Mouse (Mus musculus) R1 (cell line): ENCODE results near the gene Pgls.

ENCODE experiments used
- DNase-seq: peaks from one replicate; pipeline ENCODE4 v3.0.0-alpha.2; 2018; ENCODE audit warnings: low read depth, low spot score

Gene Pgls

GRCm38 (mm10) chr8:71637149-71638095, 45.4 kb downstream of the Pgls start:
- no peak for DNase-seq

DNA sequence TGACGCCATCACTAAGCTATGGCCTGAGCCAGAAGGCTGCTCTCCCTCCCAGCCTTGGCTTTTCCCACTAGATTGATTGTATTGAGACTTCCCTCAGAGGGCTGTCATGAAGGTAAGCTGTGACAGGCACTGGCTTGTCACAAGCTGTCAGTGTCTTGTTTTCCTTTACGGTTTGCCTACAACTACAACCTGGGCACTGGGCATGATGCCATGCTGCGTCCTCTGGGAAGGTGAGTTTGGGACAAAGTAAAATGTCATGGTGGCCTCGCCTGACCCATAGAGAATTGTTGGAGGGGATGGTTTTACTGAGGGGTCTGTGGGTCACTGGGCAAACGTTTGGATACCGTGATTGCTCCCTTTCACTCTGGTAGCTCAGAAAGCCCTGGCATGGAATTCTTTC, 46.3 kb downstream of the Pgls start:
- no peak for DNase-seq

- DNase-seq: no peak
Observed at GRCm38 (mm10) chr8:71639318-71639717, 47.3 kb downstream of the Pgls start.

DNA sequence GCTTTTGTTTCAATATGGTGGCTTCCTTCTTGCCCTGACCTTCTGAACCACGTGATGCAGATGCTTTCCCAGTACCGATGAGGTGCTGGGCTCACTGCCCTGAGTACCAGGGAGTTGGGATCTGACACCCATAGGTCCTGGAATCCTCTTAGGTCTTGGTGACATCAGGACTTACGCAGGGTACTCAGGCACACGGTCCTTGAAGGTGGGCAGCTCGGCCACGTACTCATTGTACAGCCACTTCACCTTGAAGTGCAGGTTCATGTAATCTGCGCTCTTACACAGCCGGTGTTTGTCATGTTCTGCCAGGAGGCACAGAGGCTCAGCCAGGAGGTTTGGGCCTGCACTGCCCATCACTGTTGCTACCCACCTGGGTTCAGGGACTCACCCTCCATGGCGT, 53.5 kb downstream of the Pgls start:
- no peak for DNase-seq
